Mouse (Mus musculus) liver, postnatal 0 days (tissue): Measurements from ENCODE around the gene Irs3.

Source experiments
- CTCF ChIP-seq: sonication (generic); IDR thresholded peaks from 2 replicates; pipeline ENCODE4 v1.5.1; 2016; ENCODE audit warnings: antibody characterized with exemption, low read depth
- EP300 ChIP-seq: IDR thresholded peaks from 2 replicates; pipeline ENCODE4 v1.6.1; 2016; ENCODE audit warnings: antibody characterized with exemption, low read depth, mild to moderate bottlenecking

GRCm38 (mm10) chr5:137597625-137598024 lies 47.9 kb downstream of the Irs3 start:
- TF ChIP-seq EP300 (no peak), CTCF (no peak)
